8 mouse cellular contexts compared by ENCODE assay signal in the genomic region with DNA sequence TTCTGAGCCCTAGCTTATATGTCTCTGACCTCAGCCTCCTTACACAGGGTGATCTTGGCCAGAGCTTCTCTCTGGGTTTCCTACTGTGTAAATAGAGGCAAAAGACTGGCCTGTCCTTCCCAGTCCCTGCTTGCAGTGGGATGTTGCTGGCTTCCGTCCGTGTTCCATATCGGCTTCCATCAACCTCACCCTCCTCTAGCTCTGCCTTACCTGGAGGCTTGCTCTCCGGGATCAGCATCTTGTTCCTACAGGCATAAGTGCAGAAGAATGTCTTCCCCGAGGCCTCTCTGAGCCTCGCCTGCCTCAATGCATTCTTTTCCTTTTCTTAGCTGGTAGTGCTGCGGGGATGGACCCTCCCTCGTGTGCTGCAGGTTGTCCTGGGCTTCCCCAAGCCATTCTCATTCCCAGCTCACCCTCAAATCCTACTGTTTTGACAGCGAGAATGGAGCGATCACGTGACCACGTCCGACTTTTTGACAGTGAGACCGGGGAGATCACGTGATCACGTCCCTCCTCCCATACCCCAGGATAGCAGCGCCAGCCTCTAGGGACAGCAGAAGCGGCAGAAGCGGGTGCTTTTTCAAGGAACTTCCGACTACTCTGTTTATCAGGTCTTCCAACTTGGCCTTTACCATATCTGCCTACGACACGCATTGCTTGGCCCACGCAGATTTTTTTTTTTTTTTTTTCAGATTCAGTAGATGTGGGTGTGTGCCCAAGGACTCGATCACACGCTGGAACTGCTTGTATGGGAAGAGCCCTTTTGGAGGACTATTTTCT. TPM values are rescaled to one million over a fixed set of nuclear protein-coding genes. Genes with fewer than 3 reads are reported as not detected.
DNase-seq lines count a peak whose midpoint lies in the region; ATAC-seq lines count a peak whose summit lies in the region.

No protein-coding gene starts in this region.

- H3K9ac ChIP-seq in embryonic facial prominence, embryonic 11.5 days (replicated peaks; ENCODE audit: low read length) = peak overlapping the region; percentile 7; the same call in 1 of the 2 replicates

- H3K4me2 ChIP-seq in embryonic facial prominence, embryonic 11.5 days (ENCODE audit: low read depth, low read length) = peak overlapping the region; percentile 55

- H3K27me3 ChIP-seq in embryonic facial prominence, embryonic 11.5 days (ENCODE audit: control insufficient read depth, insufficient read depth, low read length) = 0 out of 2 replicates have a peak, but pooled peaks cover 2% of the 10 kb centered on the region

- DNase-seq in adrenal gland, postnatal 14 days = peak; percentile 74
- peak; percentile 89 for DNase-seq in embryonic facial prominence, embryonic 11.5 days (ENCODE audit: low spot score)
- DNase-seq in heart, adult 18-20 months = peak; percentile 80 to 83
- DNase-seq in kidney, adult 11 months = peak; percentile 51
- peak; percentile 69 to 71 for DNase-seq in left cerebral cortex, postnatal 36 days (ENCODE audit: low spot score in 2 of 2)
- peak; percentile 84 for DNase-seq in mesoderm, embryonic 11.5 days (ENCODE audit: low read depth, low spot score)
- DNase-seq in right cerebral cortex, postnatal 25 days = peak; percentile 70
- DNase-seq in yolk sac, embryonic 10.5 days (ENCODE audit: low spot score) = peak; percentile 79

- no peaks in the 10 kb centered on the region for H3K9me3 ChIP-seq in embryonic facial prominence, embryonic 11.5 days (replicated peaks; ENCODE audit: control insufficient read depth, low read length)

- WGBS in embryonic facial prominence, embryonic 11.5 days = 5% methylated on average over 25 of the region's 25 CpGs

- H3K4me1 ChIP-seq in embryonic facial prominence, embryonic 11.5 days (ENCODE audit: control insufficient read depth, insufficient read depth, low read length) = no peaks in the 10 kb centered on the region

- intact Hi-C loops in left cerebral cortex, postnatal 36 days (cut with DNase I) = loop anchor here (5.0 kb wide), 1 partner anchor 78 kb away; no protein-coding TSS in a partner anchor

- H3K27ac ChIP-seq in embryonic facial prominence, embryonic 11.5 days (replicated peaks; ENCODE audit: low read depth, low read length) = no peak overlapping the region

- ATAC-seq in embryonic facial prominence, embryonic 11.5 days (replicated peaks; ENCODE audit: insufficient number of reproducible peaks, low FRiP score, low TSS enrichment, low read depth) = peak; percentile 84

- H3K4me3 ChIP-seq in embryonic facial prominence, embryonic 11.5 days (ENCODE audit: low read depth, low read length) = peak overlapping the region; percentile 28

- H3K36me3 ChIP-seq in embryonic facial prominence, embryonic 11.5 days (replicated peaks; ENCODE audit: control insufficient read depth, insufficient read depth, low read depth, low read length) = no peaks in the 10 kb centered on the region

RNA-seq across cellular contexts. Expression of a gene that starts 11.7 kb away (rescaled TPM):
- total RNA-seq in adrenal gland, postnatal 14 days (2021) = 0.56 TPM in 2 replicates
- polyA plus RNA-seq in embryonic facial prominence, embryonic 11.5 days (2014; fragmentation: Nextera tagmentation; extraction: Ambion mirVana) = 0.45 and 0.67 TPM in 2 replicates
- not detected for total RNA-seq in heart, adult 18-20 months (2021)
- not detected for total RNA-seq in left cerebral cortex, postnatal 36 days (2021)
